Mouse (Mus musculus) MEL-GATA-1-ER (cell line): ENCODE results near the gene Tmem52.
"Not testable (repeated sequence)": the region's sequence is repeated elsewhere in the genome, so short reads cannot be mapped to it uniquely, and the experiment has no call there.

ENCODE experiments used
- DNase-seq: peaks from one replicate; pipeline ENCODE4 v3.0.0-alpha.2; 2012; ENCODE audit warnings: low read depth; ENCODE audit errors: extremely low read depth

The Tmem52 gene

DNA sequence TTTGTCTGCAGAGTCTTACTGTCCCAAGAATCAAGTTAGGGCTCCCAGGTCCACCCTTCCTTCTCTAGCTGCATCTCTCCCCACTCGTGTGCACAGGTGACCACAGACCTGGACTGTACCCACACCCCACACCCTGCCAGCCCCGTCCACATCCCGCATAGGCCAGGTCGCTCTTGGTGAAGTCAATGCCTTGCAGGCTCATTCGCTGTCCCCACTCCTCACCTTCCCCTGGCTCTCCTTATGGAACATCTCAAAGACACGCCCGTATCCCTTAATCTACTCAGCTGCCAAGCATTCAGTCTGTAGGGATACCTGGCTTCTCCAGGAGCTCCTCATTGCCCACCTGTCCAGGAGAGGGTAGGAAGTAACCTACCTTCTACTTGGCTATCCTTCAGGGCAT is 2.5 kb downstream of the Tmem52 start:
- DNase-seq, result no peak

GRCm38 (mm10) chr4:155472716-155473290 is 3.9 kb downstream of the Tmem52 start:
- DNase-seq, result no peak

DNA sequence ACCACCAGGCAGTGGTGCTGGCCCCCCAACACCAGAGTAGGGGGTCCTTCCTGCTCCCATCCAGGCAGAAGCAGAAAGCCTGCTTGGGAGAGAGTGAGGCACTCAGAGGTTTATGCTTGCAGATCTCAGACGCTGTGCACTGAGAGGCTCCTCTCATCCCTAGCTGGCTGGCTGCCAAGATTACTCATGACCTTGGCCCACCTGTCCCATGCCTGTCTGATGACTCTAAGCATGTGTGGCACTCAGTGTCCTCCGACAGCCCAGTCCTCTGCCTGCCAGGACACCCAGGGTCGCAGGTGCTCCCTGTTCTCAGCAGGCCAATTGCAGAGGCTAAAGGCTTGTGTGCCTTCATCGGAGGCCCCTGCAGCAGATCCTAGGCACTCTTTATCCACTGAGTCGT is 4.4 kb downstream of the Tmem52 start:
- no peak for DNase-seq

GRCm38 (mm10) chr4:155473796-155474195 is 4.9 kb downstream of the Tmem52 start:
- DNase-seq, result not testable (repeated sequence)

DNA sequence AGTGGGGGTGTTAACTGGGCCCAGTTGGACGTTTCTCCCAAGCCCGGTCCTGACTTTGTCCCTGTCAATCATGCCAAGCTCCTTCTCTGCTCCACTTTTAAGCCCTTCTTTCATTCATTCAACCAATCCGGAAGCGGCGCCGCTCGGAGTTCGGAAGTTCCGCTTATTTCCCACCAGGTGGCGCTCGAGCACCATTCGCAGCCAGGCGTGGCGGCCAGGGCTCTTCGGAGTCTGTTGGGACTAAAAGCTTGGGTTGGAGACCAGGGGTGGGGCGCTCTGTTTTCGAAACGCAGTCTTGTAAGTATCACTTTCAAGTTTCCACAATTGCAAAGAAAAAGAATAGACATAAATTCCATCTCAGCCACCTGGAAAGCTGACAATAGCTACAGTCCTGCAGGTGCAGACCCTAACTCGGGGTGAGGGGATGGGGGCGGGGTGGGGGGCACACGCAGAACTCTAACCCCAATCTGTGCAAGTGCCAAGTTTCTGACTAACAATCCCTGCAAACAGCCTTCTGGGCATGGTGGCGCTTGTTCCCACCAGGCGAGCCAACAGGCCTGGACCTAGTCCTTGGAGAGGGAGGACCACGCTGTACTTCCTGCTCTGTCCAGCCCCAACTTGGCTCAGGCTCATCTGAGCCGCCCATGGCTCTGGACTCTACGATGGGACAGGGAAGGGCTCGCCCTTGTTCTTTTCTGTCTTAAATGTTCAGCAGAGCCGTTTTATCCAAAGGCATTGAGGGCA is 12.6 kb downstream of the Tmem52 start:
- DNase-seq, result peak; percentile 49

GRCm38 (mm10) chr4:155482125-155482480 is 13.2 kb downstream of the Tmem52 start:
- DNase-seq, result no peak

DNA sequence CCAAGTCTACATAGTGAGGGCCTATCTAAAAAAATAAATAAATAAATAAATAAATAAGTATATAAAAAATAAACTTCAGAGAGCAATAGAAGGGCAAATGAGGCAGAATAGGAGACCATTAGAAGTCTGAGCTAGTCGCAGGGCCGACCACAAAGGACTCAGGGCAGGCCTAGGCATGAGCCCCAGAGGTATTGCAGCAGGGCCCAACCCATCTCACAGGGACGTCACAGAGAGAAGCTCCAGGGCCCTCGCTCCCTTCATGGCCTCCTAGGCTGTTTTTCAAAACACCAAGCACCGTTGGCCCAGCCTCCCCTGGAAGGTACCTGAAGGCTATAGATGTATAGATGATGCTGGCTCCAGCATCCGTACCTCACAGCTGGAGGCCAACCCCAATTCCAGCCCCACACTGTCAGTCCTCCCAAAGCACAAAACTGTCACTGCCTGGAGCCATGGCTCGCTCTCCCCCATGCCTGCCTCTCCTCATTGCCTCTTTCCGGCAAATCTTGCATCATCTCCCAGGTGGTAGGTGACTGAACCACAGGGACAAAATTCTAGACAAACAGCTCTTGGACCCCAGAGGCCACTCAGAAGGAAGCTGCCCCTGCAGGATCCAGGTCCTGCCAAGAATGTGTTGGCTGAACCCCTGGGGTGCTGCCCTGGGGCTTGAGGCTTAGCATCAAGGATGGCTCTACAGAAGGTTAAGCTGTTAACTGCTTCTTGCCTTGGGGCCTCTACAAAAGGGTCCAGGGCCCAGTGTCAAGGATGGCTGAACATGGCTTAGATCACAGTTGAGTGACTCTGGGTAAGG is 14.0 kb downstream of the Tmem52 start:
- no peak for DNase-seq

- DNase-seq, result no peak
Measured at GRCm38 (mm10) chr4:155485521-155485920, 16.6 kb downstream of the Tmem52 start.

DNA sequence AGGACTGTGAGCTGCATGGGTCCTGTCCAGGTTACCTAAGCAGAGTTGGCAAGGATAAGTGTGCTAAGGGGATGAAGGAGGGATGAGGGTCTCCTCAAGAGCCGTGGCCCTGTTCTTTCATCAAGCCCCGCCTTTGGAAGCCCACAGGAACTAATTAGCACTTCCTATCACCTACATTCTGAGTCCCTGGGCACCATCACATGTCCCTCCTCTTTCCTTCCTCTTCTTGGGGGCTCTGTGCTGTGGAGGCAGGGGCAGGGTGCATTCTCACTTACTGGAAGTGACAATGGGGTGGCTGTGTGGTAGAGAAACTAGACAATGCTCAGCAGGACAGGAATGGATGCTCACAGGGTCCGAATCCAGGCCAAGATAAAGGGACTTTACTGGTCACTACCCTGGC is 18.8 kb downstream of the Tmem52 start:
- DNase-seq, result peak; percentile 47

DNA sequence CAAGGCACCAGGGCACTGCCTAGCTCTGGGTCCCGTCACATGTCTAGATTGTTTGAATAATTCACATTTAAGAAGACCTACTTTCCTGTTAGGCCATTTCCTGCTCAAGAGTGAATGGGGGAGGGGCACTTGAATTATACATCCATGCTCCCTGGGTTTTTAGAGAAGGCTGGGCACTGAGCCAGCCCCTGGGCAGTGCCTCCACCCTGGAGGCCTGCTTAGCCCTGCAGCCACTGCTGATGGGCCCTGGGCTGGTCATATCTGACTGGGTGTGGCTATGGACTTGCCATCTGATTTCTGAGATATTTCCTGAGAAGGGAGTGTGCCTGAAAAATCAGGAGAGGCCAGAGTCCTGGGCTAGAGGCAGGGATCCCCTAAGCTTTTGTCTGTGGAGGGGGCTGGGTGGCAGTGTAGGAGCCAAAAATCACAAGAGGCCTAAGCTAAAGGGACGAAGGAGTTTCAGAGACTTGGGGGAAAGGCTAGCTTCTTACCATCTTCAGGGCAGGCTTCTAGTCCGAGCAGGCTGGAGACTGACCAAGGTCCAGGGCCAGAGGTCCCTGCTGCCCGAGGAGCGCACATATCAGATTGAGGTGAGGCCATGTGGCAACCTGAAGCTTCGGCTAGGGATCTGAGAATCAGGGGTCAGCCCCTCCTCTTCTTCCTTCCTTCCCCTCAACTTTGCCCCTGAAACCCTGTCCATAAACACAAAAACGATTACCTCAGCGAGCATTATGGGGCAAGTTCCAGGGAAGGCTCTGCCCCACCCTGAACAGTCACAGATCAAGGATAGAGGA is 19.5 kb downstream of the Tmem52 start:
- peak; percentile 61 for DNase-seq

DNA sequence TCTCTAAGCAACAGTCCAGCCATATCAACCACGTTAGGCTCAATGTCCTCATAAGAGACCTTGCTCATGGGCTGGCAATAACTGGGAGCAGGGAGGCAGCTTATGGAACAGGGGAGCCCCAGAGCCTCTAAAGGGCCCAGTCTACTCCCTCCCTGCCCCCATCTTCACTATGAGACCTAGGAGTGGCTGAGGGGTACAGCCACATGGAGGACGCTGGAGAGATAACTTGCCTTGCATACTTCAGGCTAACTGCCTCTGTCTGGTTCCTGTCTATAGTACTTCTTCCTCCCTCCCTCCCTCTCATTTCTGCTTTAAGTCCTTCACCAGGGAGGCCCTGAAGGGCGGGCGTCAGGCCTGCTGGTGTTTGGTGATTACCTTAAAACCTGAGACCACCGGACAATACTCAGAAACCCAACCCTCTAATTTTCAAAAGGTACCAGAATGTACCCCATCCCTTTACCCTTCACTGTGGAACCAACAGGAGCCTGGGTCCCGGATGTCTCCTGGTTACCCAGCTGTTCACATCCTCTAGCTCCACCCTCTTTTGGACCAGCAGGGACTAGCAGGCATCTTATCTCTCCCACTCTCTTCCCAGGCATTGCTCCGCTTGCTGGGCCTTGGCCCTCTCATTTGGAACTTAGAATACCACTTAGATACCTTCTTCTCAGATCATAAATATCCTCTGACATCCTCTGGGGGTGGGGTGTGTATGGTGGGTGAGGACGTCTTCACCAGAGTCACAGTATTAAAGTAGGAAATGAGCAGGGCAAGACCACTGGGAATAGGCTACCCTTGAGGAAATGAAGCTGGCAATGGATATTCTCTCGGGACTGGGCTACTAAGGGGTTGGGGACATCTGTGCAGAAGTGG is 20.4 kb downstream of the Tmem52 start:
- DNase-seq, result no peak

DNA sequence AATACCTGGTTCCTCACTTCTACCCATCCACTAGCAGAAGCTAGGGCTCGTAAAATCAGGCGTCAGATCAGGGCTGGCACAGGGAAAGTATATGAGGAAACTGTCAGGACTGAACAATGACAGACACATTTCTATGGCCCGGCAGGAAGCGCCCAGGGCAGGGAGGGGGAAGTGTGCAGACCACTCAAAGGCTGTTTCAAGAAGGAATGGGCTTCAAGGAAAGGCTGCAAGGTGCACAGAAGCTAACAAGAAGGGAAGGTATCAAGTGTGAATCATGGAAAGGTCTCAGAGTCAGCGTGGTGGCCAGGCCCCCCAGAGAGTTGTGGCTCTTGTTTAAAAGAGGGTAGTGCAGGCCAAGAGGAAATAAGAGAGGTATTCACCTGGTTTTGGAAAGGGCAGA is 21.5 kb downstream of the Tmem52 start:
- DNase-seq, result no peak

- DNase-seq, result no peak
Measured at GRCm38 (mm10) chr4:155490990-155491504, 22.1 kb downstream of the Tmem52 start, which contains the start of gene Gnb1. TSS of gene Gnb1 (plus strand) at chr4:155491361.

DNA sequence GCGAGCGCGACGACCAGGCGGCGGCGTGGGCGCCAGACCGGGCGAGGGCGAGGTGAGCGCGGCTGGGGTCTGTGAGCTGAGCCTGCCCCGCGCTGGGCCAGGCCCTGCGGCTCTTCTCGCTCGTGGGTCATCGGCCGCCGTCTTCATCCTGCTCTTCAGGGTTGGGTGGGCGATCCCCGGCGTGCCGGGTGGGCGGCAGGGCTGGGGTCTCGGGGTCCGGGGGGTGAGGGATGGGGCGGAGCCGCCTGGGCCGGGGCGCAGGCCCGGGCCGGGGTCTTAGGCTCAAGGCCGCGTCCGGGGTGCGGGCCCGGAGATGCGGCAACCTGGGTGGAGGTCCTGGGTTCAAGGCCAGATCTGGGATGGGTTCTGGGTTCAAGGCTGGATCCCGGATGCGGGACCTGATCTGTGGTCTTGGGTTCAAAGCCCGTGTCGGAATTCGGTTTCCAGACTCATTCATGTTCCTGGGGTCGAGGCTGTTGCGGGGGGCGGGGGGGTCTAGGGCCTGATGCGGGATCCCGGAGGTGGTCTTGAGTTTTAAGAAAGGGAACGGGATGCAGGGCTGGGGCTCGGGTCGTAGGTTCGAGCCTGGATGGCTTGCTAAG is 22.7 kb downstream of the Tmem52 start:
- DNase-seq, result no peak

GRCm38 (mm10) chr4:155492131-155492633 is 23.3 kb downstream of the Tmem52 start:
- DNase-seq, result no peak

DNA sequence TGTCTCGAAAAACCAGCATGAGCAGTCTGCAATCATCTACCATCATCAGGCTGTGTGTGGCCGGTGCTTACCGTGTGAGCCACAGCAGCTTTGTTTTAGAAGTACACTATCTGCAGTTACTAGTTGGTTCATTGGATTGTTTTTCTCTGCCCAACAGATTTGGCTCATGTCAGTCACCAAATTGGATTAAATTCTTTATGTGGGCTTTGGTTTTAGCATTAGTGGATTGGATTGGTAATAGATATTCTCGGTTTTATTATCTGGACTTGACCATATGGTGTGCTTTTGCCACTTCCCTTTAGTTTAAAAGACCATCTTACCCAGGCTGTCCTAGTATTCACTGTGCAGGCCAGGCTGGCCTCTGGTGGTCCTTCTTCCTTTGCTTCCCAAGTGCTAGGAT is 26.0 kb downstream of the Tmem52 start:
- no peak for DNase-seq

GRCm38 (mm10) chr4:155497963-155498362 is 29.0 kb downstream of the Tmem52 start:
- no peak for DNase-seq

DNA sequence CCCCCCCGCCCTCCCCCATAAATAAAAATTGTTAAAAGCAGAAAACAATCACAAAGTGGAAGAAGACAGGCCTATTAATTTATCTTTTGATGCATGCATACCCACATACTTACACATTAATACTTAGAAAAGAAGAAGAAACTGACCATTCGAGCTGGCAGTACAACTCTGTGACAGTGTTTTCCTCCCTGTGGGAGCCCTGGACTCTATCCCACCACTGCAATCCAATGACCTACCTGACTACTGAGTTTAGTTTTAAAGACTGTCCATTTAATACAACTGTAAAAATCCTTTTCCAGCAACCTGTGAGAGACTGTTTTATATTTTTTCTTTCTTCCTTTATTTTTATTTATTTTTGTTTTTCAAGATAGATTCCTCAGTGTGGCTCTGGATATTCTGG is 32.2 kb downstream of the Tmem52 start:
- DNase-seq, result no peak

GRCm38 (mm10) chr4:155505067-155505466 is 36.2 kb downstream of the Tmem52 start:
- no peak for DNase-seq
